Mouse (Mus musculus): ENCODE measurements around the gene Zfp248. TPM values are rescaled to one million over a fixed set of nuclear protein-coding genes. Genes with fewer than 3 reads are reported as not detected.

Gene Zfp248
- 0.84 and 1.0 TPM in 2 replicates for polyA plus RNA-seq (2015; fragmentation: Nextera tagmentation; extraction: Ambion mirVana)

GRCm38 (mm10) chr6:118455042-118455631 lies at the start of gene Zfp248:
Gene Zfp248, minus strand, starts transcription at chr6:118455528.
- H3K27me3 ChIP-seq (ENCODE audit: control insufficient read depth, insufficient read depth, low read depth, low read length), result no peaks in the 10 kb centered on the region
- no peaks in the 10 kb centered on the region for H3K9me3 ChIP-seq (replicated peaks; ENCODE audit: control insufficient read depth, low read length)
- peak within 1 kb of the TSS; percentile 85 for H3K4me2 ChIP-seq (ENCODE audit: low read depth, low read length)
- H3K4me1 ChIP-seq (ENCODE audit: control insufficient read depth, low read depth, low read length), result no peaks in the 10 kb centered on the region; the same call in none of the 2 replicates
- H3K36me3 ChIP-seq (ENCODE audit: control insufficient read depth, insufficient read depth), result no peaks in the 10 kb centered on the region
- H3K27ac ChIP-seq (ENCODE audit: low read length), result peak within 1 kb of the TSS; percentile 72
- peak within 1 kb of the TSS; percentile 72 for H3K4me3 ChIP-seq (ENCODE audit: low read depth, low read length)
- H3K9ac ChIP-seq (ENCODE audit: low read depth, low read length), result peak within 1 kb of the TSS; percentile 66
- under 1% methylated on average over 43 of the region's 43 CpGs for WGBS (ENCODE audit: insufficient replicate concordance)
- ATAC-seq (ENCODE audit: low read depth), result peak; percentile 80

- H3K4me1 ChIP-seq (ENCODE audit: control insufficient read depth, low read depth, low read length), result no peaks in the 10 kb centered on the region
- 49% methylated on average over 7 of the region's 7 CpGs for WGBS (ENCODE audit: insufficient replicate concordance)
- H3K4me2 ChIP-seq (ENCODE audit: low read depth, low read length), result no peak overlapping the region
- no peak overlapping the region for H3K4me3 ChIP-seq (ENCODE audit: low read depth, low read length)
- ATAC-seq (ENCODE audit: low read depth), result no peak
- H3K36me3 ChIP-seq (ENCODE audit: control insufficient read depth, insufficient read depth), result no peaks in the 10 kb centered on the region; the same call in 1 of the 2 replicates
- no peak overlapping the region for H3K27ac ChIP-seq (ENCODE audit: low read length)
- H3K9me3 ChIP-seq (replicated peaks; ENCODE audit: control insufficient read depth, low read length), result no peaks in the 10 kb centered on the region
- H3K27me3 ChIP-seq (ENCODE audit: control insufficient read depth, insufficient read depth, low read depth, low read length), result no peaks in the 10 kb centered on the region
- no peak overlapping the region for H3K9ac ChIP-seq (ENCODE audit: low read depth, low read length)
Measured at GRCm38 (mm10) chr6:118499010-118499409, 43.7 kb upstream of the Zfp248 start.

- no peak for ATAC-seq (ENCODE audit: low read depth)
- Histone ChIP-seq H3K4me2 (ENCODE audit: low read depth, low read length) (no peak overlapping the region), H3K4me1 (ENCODE audit: control insufficient read depth, low read depth, low read length) (no peaks in the 10 kb centered on the region), H3K27ac (ENCODE audit: low read length) (no peak overlapping the region), H3K4me3 (ENCODE audit: low read depth, low read length) (no peak overlapping the region), H3K9me3 (replicated peaks; ENCODE audit: control insufficient read depth, low read length) (no peaks in the 10 kb centered on the region), H3K36me3 (ENCODE audit: control insufficient read depth, insufficient read depth) (no peaks in the 10 kb centered on the region), H3K9ac (ENCODE audit: low read depth, low read length) (no peak overlapping the region), H3K27me3 (ENCODE audit: control insufficient read depth, insufficient read depth, low read depth, low read length) (peaks cover 17% of the 10 kb centered on the region)
- 69% methylated on average over 1 of the region's 1 CpGs for WGBS (ENCODE audit: insufficient replicate concordance)
Measured at GRCm38 (mm10) chr6:118482125-118482524, 26.8 kb upstream of the Zfp248 start.

- Histone ChIP-seq H3K9ac (ENCODE audit: low read depth, low read length) (peak within 1 kb of the TSS; percentile 43), H3K4me2 (ENCODE audit: low read depth, low read length) (peak within 1 kb of the TSS; percentile 69), H3K4me3 (ENCODE audit: low read depth, low read length) (peak within 1 kb of the TSS; percentile 58), H3K27me3 (ENCODE audit: control insufficient read depth, insufficient read depth, low read depth, low read length) (peaks cover 17% of the 10 kb centered on the region), H3K4me1 (ENCODE audit: control insufficient read depth, low read depth, low read length) (no peaks in the 10 kb centered on the region), H3K36me3 (ENCODE audit: control insufficient read depth, insufficient read depth) (no peaks in the 10 kb centered on the region), H3K9me3 (replicated peaks; ENCODE audit: control insufficient read depth, low read length) (no peaks in the 10 kb centered on the region), H3K27ac (ENCODE audit: low read length) (no peak within 1 kb of the TSS)
- ATAC-seq (ENCODE audit: low read depth), result peak; percentile 95
- 2% methylated on average over 39 of the region's 57 CpGs for WGBS (ENCODE audit: insufficient replicate concordance)
Measured at GRCm38 (mm10) chr6:118478957-118479708, 23.8 kb upstream of the Zfp248 start, which contains the start of gene Zfp9. Gene Zfp9, minus strand, starts transcription at chr6:118479320.

- Histone ChIP-seq H3K27ac (ENCODE audit: low read length) (no peak overlapping the region), H3K27me3 (ENCODE audit: control insufficient read depth, insufficient read depth, low read depth, low read length) (peaks cover 17% of the 10 kb centered on the region), H3K4me2 (ENCODE audit: low read depth, low read length) (peak overlapping the region; percentile 69), H3K9ac (ENCODE audit: low read depth, low read length) (0 out of 2 replicates have a peak overlapping the region, but pooled peaks have one; percentile 22), H3K4me1 (ENCODE audit: control insufficient read depth, low read depth, low read length) (no peaks in the 10 kb centered on the region), H3K4me3 (ENCODE audit: low read depth, low read length) (peak overlapping the region; percentile 58), H3K9me3 (replicated peaks; ENCODE audit: control insufficient read depth, low read length) (no peaks in the 10 kb centered on the region), H3K36me3 (ENCODE audit: control insufficient read depth, insufficient read depth) (no peaks in the 10 kb centered on the region)
- WGBS (ENCODE audit: insufficient replicate concordance), result 49% methylated on average over 10 of the region's 10 CpGs
- no peak for ATAC-seq (ENCODE audit: low read depth)
Measured at GRCm38 (mm10) chr6:118477875-118478785, 22.8 kb upstream of the Zfp248 start.

- WGBS (ENCODE audit: insufficient replicate concordance), result 72% methylated on average over 15 of the region's 15 CpGs
- no peaks in the 10 kb centered on the region for H3K27me3 ChIP-seq (ENCODE audit: control insufficient read depth, insufficient read depth, low read depth, low read length)
Measured at GRCm38 (mm10) chr6:118462069-118462705, 6.9 kb upstream of the Zfp248 start.

GRCm38 (mm10) chr6:118457726-118458125 lies 2.4 kb upstream of the Zfp248 start:
- Histone ChIP-seq H3K4me1 (ENCODE audit: control insufficient read depth, low read depth, low read length) (no peaks in the 10 kb centered on the region; the same call in none of the 2 replicates), H3K4me3 (ENCODE audit: low read depth, low read length) (no peak overlapping the region), H3K9ac (ENCODE audit: low read depth, low read length) (no peak overlapping the region), H3K27ac (ENCODE audit: low read length) (no peak overlapping the region), H3K9me3 (replicated peaks; ENCODE audit: control insufficient read depth, low read length) (no peaks in the 10 kb centered on the region), H3K36me3 (ENCODE audit: control insufficient read depth, insufficient read depth) (no peaks in the 10 kb centered on the region), H3K4me2 (ENCODE audit: low read depth, low read length) (no peak overlapping the region), H3K27me3 (ENCODE audit: control insufficient read depth, insufficient read depth, low read depth, low read length) (no peaks in the 10 kb centered on the region)
- WGBS (ENCODE audit: insufficient replicate concordance), result 57% methylated on average over 1 of the region's 1 CpGs
- ATAC-seq (ENCODE audit: low read depth), result no peak

More at GRCm38 (mm10) chr6:118462069-118462705, 6.9 kb upstream of the Zfp248 start:
- Histone ChIP-seq H3K4me3 (ENCODE audit: low read depth, low read length) (no peak overlapping the region), H3K27ac (ENCODE audit: low read length) (no peak overlapping the region), H3K4me1 (ENCODE audit: control insufficient read depth, low read depth, low read length) (no peaks in the 10 kb centered on the region), H3K9ac (ENCODE audit: low read depth, low read length) (no peak overlapping the region), H3K36me3 (ENCODE audit: control insufficient read depth, insufficient read depth) (no peaks in the 10 kb centered on the region), H3K4me2 (ENCODE audit: low read depth, low read length) (no peak overlapping the region), H3K9me3 (replicated peaks; ENCODE audit: control insufficient read depth, low read length) (no peaks in the 10 kb centered on the region)
- no peak for ATAC-seq (ENCODE audit: low read depth)

- no peak overlapping the region for H3K27ac ChIP-seq (ENCODE audit: low read length)
- no peaks in the 10 kb centered on the region; the same call in none of the 2 replicates for H3K4me1 ChIP-seq (ENCODE audit: control insufficient read depth, low read depth, low read length)
- no peaks in the 10 kb centered on the region for H3K27me3 ChIP-seq (ENCODE audit: control insufficient read depth, insufficient read depth, low read depth, low read length)
- H3K9me3 ChIP-seq (replicated peaks; ENCODE audit: control insufficient read depth, low read length), result no peaks in the 10 kb centered on the region
- H3K4me2 ChIP-seq (ENCODE audit: low read depth, low read length), result peak overlapping the region; percentile 85
- H3K9ac ChIP-seq (ENCODE audit: low read depth, low read length), result peak overlapping the region; percentile 66; the same call in 1 of the 2 replicates
- no peak for ATAC-seq (ENCODE audit: low read depth)
- H3K4me3 ChIP-seq (ENCODE audit: low read depth, low read length), result peak overlapping the region; percentile 72
- 37% methylated on average over 8 of the region's 8 CpGs for WGBS (ENCODE audit: insufficient replicate concordance)
- no peaks in the 10 kb centered on the region for H3K36me3 ChIP-seq (ENCODE audit: control insufficient read depth, insufficient read depth)
Measured at GRCm38 (mm10) chr6:118454452-118454851, 876 bp downstream of the Zfp248 start.

Data from liver, embryonic 16.5 days (tissue).